Mouse (Mus musculus): ENCODE measurements around the gene Mgll. TPM values are rescaled to one million over a fixed set of nuclear protein-coding genes. Genes with fewer than 3 reads are reported as not detected.
A peak's percentile ranks its signal among the peaks of the same experiment; 100 is the strongest.

The Mgll gene
- polyA plus RNA-seq, 1 experiment from 2014 or later = 94.2 TPM

GRCm38 (mm10) chr6:88736337-88736736, 12.1 kb downstream of the Mgll start:
- H3K27me3 ChIP-seq (replicated peaks; ENCODE audit: control insufficient read depth, insufficient read depth, low read length) = no peaks in the 10 kb centered on the region

GRCm38 (mm10) chr6:88736741-88737508, 12.7 kb downstream of the Mgll start:
- no peaks in the 10 kb centered on the region for H3K27me3 ChIP-seq (replicated peaks; ENCODE audit: control insufficient read depth, insufficient read depth, low read length)
- peak overlapping the region; percentile 70 for H3K27ac ChIP-seq (ENCODE audit: low read depth)
- 0 out of 2 replicates have a peak, but pooled peaks have one; percentile 9 for ATAC-seq (replicated peaks; ENCODE audit: low FRiP score, low TSS enrichment, low read depth)
- no peaks in the 10 kb centered on the region for H3K36me3 ChIP-seq (ENCODE audit: control insufficient read depth, insufficient read depth, low read length)
- peak overlapping the region; percentile 12; the same call in 1 of the 2 replicates for H3K4me2 ChIP-seq (ENCODE audit: low read length)
- H3K9ac ChIP-seq (ENCODE audit: low read length) = no peak overlapping the region
- no peak for DNase-seq (ENCODE audit: low spot score)
- peaks cover 15% of the 10 kb centered on the region for H3K4me1 ChIP-seq (replicated peaks; ENCODE audit: control insufficient read depth, insufficient read depth, low read length)
- no peak overlapping the region for H3K4me3 ChIP-seq (ENCODE audit: low read depth, low read length)
- 54% methylated on average over 16 of the region's 16 CpGs for WGBS
- H3K9me3 ChIP-seq (ENCODE audit: control insufficient read depth, low read length) = no peaks in the 10 kb centered on the region

More at GRCm38 (mm10) chr6:88736337-88736736, 12.1 kb downstream of the Mgll start:
- Histone ChIP-seq H3K9me3 (ENCODE audit: control insufficient read depth, low read length) (no peaks in the 10 kb centered on the region), H3K27ac (ENCODE audit: low read depth) (peak overlapping the region; percentile 70; the same call in 1 of the 2 replicates), H3K4me1 (replicated peaks; ENCODE audit: control insufficient read depth, insufficient read depth, low read length) (peaks cover 15% of the 10 kb centered on the region), H3K9ac (ENCODE audit: low read length) (no peak overlapping the region), H3K36me3 (ENCODE audit: control insufficient read depth, insufficient read depth, low read length) (0 out of 2 replicates have a peak, but pooled peaks cover 4% of the 10 kb centered on the region), H3K4me2 (ENCODE audit: low read length) (peak overlapping the region; percentile 12; the same call in 1 of the 2 replicates), H3K4me3 (ENCODE audit: low read depth, low read length) (no peak overlapping the region)
- ATAC-seq (replicated peaks; ENCODE audit: low FRiP score, low TSS enrichment, low read depth) (no peak), DNase-seq (ENCODE audit: low spot score) (no peak)
- 77% methylated on average over 8 of the region's 8 CpGs for WGBS

GRCm38 (mm10) chr6:88737509-88737888, 13.3 kb downstream of the Mgll start:
- H3K27ac ChIP-seq (ENCODE audit: low read depth) = peak overlapping the region; percentile 70; the same call in 1 of the 2 replicates
- no peak for DNase-seq (ENCODE audit: low spot score)
- H3K9me3 ChIP-seq (ENCODE audit: control insufficient read depth, low read length) = no peaks in the 10 kb centered on the region
- WGBS = 51% methylated on average over 6 of the region's 6 CpGs
- peaks cover 15% of the 10 kb centered on the region for H3K4me1 ChIP-seq (replicated peaks; ENCODE audit: control insufficient read depth, insufficient read depth, low read length)
- H3K4me3 ChIP-seq (ENCODE audit: low read depth, low read length) = no peak overlapping the region
- H3K4me2 ChIP-seq (ENCODE audit: low read length) = no peak overlapping the region
- no peak for ATAC-seq (replicated peaks; ENCODE audit: low FRiP score, low TSS enrichment, low read depth)
- no peaks in the 10 kb centered on the region for H3K27me3 ChIP-seq (replicated peaks; ENCODE audit: control insufficient read depth, insufficient read depth, low read length)
- H3K9ac ChIP-seq (ENCODE audit: low read length) = no peak overlapping the region
- H3K36me3 ChIP-seq (ENCODE audit: control insufficient read depth, insufficient read depth, low read length) = no peaks in the 10 kb centered on the region

- H3K9me3 ChIP-seq (ENCODE audit: control insufficient read depth, low read length) = no peaks in the 10 kb centered on the region
- H3K4me2 ChIP-seq (ENCODE audit: low read length) = no peak overlapping the region
- H3K36me3 ChIP-seq (ENCODE audit: control insufficient read depth, insufficient read depth, low read length) = no peaks in the 10 kb centered on the region
- H3K4me3 ChIP-seq (ENCODE audit: low read depth, low read length) = no peak overlapping the region
- DNase-seq (ENCODE audit: low spot score) (no peak), ATAC-seq (replicated peaks; ENCODE audit: low FRiP score, low TSS enrichment, low read depth) (no peak)
- no peaks in the 10 kb centered on the region for H3K27me3 ChIP-seq (replicated peaks; ENCODE audit: control insufficient read depth, insufficient read depth, low read length)
- peaks cover 20% of the 10 kb centered on the region for H3K4me1 ChIP-seq (replicated peaks; ENCODE audit: control insufficient read depth, insufficient read depth, low read length)
- no peak overlapping the region for H3K27ac ChIP-seq (ENCODE audit: low read depth)
- no peak overlapping the region for H3K9ac ChIP-seq (ENCODE audit: low read length)
- WGBS = 83% methylated on average over 3 of the region's 3 CpGs
Measured at GRCm38 (mm10) chr6:88741041-88741440, 16.8 kb downstream of the Mgll start.

GRCm38 (mm10) chr6:88741791-88742190, 17.6 kb downstream of the Mgll start:
- Histone ChIP-seq H3K36me3 (ENCODE audit: control insufficient read depth, insufficient read depth, low read length) (no peaks in the 10 kb centered on the region), H3K4me3 (ENCODE audit: low read depth, low read length) (no peak overlapping the region), H3K4me2 (ENCODE audit: low read length) (no peak overlapping the region), H3K9ac (ENCODE audit: low read length) (no peak overlapping the region), H3K9me3 (ENCODE audit: control insufficient read depth, low read length) (peaks cover 2% of the 10 kb centered on the region; the same call in 1 of the 2 replicates), H3K27ac (ENCODE audit: low read depth) (no peak overlapping the region), H3K27me3 (replicated peaks; ENCODE audit: control insufficient read depth, insufficient read depth, low read length) (no peaks in the 10 kb centered on the region), H3K4me1 (replicated peaks; ENCODE audit: control insufficient read depth, insufficient read depth, low read length) (peaks cover 15% of the 10 kb centered on the region)
- ATAC-seq (replicated peaks; ENCODE audit: low FRiP score, low TSS enrichment, low read depth) (no peak), DNase-seq (ENCODE audit: low spot score) (no peak)
- 85% methylated on average over 3 of the region's 3 CpGs for WGBS

- Histone ChIP-seq H3K27me3 (replicated peaks; ENCODE audit: control insufficient read depth, insufficient read depth, low read length) (no peaks in the 10 kb centered on the region), H3K4me2 (ENCODE audit: low read length) (no peak overlapping the region), H3K4me1 (replicated peaks; ENCODE audit: control insufficient read depth, insufficient read depth, low read length) (peaks cover 8% of the 10 kb centered on the region), H3K9me3 (ENCODE audit: control insufficient read depth, low read length) (peaks cover 3% of the 10 kb centered on the region; the same call in 1 of the 2 replicates), H3K27ac (ENCODE audit: low read depth) (no peak overlapping the region), H3K36me3 (ENCODE audit: control insufficient read depth, insufficient read depth, low read length) (no peaks in the 10 kb centered on the region), H3K9ac (ENCODE audit: low read length) (no peak overlapping the region), H3K4me3 (ENCODE audit: low read depth, low read length) (no peak overlapping the region)
- no peak for DNase-seq (ENCODE audit: low spot score)
- ATAC-seq (replicated peaks; ENCODE audit: low FRiP score, low TSS enrichment, low read depth) = no peak
- 77% methylated on average over 9 of the region's 9 CpGs for WGBS
Measured at GRCm38 (mm10) chr6:88742286-88743011, 18.2 kb downstream of the Mgll start.

GRCm38 (mm10) chr6:88743601-88744291, 19.5 kb downstream of the Mgll start:
- no peaks in the 10 kb centered on the region for H3K27me3 ChIP-seq (replicated peaks; ENCODE audit: control insufficient read depth, insufficient read depth, low read length)
- H3K9ac ChIP-seq (ENCODE audit: low read length) = no peak overlapping the region
- no peak overlapping the region for H3K27ac ChIP-seq (ENCODE audit: low read depth)
- DNase-seq (ENCODE audit: low spot score) = no peak
- H3K9me3 ChIP-seq (ENCODE audit: control insufficient read depth, low read length) = peaks cover 3% of the 10 kb centered on the region; the same call in 1 of the 2 replicates
- no peak overlapping the region for H3K4me3 ChIP-seq (ENCODE audit: low read depth, low read length)
- WGBS = 61% methylated on average over 14 of the region's 14 CpGs
- H3K4me1 ChIP-seq (replicated peaks; ENCODE audit: control insufficient read depth, insufficient read depth, low read length) = 0 out of 2 replicates have a peak, but pooled peaks cover 6% of the 10 kb centered on the region
- ATAC-seq (replicated peaks; ENCODE audit: low FRiP score, low TSS enrichment, low read depth) = no peak
- H3K4me2 ChIP-seq (ENCODE audit: low read length) = no peak overlapping the region
- no peaks in the 10 kb centered on the region for H3K36me3 ChIP-seq (ENCODE audit: control insufficient read depth, insufficient read depth, low read length)

- Histone ChIP-seq H3K36me3 (ENCODE audit: control insufficient read depth, insufficient read depth, low read length) (no peaks in the 10 kb centered on the region), H3K4me2 (ENCODE audit: low read length) (no peak overlapping the region), H3K4me1 (replicated peaks; ENCODE audit: control insufficient read depth, insufficient read depth, low read length) (0 out of 2 replicates have a peak, but pooled peaks cover 6% of the 10 kb centered on the region), H3K9ac (ENCODE audit: low read length) (no peak overlapping the region), H3K9me3 (ENCODE audit: control insufficient read depth, low read length) (peaks cover 3% of the 10 kb centered on the region; the same call in 1 of the 2 replicates), H3K27ac (ENCODE audit: low read depth) (no peak overlapping the region), H3K27me3 (replicated peaks; ENCODE audit: control insufficient read depth, insufficient read depth, low read length) (no peaks in the 10 kb centered on the region), H3K4me3 (ENCODE audit: low read depth, low read length) (no peak overlapping the region)
- WGBS = 84% methylated on average over 10 of the region's 10 CpGs
- DNase-seq (ENCODE audit: low spot score) (no peak), ATAC-seq (replicated peaks; ENCODE audit: low FRiP score, low TSS enrichment, low read depth) (no peak)
Measured at GRCm38 (mm10) chr6:88745027-88745426, 20.8 kb downstream of the Mgll start.

Data from intestine, embryonic 14.5 days (tissue).